Mouse (Mus musculus) NIH3T3 (cell line): ENCODE measurements around the gene Umad1.

Experiments
- DNase-seq: peaks from one replicate; pipeline ENCODE4 v3.0.0-alpha.2; 2012; ENCODE audit warnings: low read depth

The Umad1 gene

DNA sequence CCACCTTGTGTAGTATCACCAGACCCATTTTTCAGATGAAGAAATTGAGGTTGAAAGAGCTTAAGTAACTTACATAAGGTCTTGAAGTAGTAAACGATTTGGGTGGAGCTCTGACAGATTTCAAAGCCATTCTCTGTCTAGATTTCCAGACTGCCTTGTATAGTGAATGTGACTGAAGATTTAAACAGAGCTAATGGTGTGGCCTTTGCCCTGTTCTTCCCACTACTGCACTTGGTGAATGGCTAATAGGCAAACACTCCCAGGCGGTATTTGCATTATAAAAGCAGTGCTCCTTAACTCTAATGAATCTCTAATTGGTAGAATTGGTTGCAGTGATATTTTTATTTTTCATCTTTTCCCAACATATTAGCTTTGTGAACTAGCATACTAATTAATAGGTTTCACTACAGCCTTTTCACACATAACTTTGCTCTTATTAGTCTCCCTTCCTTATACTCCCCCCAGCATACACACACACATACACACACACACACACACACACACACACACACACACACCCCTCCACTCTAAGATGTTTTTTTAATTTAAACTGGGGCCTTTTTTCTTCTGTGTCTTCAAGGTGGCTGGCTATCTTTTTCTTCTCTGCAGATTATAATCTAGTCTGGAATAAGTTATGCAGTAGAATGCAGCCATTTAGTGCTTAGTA lies 109.2 kb downstream of the Umad1 start:
- no peak for DNase-seq

GRCm38 (mm10) chr6:8370624-8371023 lies 111.5 kb downstream of the Umad1 start:
- peak; percentile 57 for DNase-seq

DNA sequence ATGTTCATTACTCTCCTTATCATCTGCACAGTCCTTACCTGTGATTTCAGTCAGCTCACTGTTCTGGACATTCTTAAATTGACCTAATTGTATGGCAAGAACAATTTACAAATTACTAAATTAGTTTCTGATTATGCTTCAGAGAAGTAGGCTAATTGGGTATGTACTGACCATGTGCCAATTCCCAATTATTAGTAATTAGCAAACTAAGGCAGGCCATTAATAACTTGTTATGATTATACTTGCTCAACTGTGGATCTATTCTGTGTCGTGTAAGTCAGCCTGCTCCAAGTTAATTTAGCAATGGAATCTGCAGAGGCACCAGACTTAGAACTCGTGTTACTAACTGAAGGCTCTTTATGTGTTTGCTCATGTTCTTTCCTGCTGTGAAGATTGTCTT lies 114.0 kb downstream of the Umad1 start:
- no peak for DNase-seq

GRCm38 (mm10) chr6:8373851-8374250 lies 114.8 kb downstream of the Umad1 start:
- no peak for DNase-seq

- DNase-seq, result no peak
Measured at GRCm38 (mm10) chr6:8374290-8374689, 115.2 kb downstream of the Umad1 start.

DNA sequence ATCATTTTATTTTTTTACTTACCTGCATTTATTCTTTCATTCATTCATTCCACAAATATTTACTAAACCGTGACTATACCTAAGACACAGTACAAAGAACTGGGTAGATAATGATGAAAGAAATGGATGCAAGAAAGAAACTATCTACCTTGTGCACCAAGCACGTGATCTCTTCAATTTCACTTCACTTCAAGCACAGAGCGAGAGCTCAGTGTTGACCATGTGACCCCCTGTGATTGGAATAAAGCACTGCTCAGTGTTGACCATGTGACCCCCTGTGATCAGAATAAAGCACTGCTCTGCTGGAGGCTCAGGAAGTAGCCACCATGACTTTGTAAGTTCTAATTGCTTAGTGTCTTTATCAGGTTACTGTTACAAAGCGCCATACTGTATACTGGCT lies 115.6 kb downstream of the Umad1 start:
- no peak for DNase-seq

DNA sequence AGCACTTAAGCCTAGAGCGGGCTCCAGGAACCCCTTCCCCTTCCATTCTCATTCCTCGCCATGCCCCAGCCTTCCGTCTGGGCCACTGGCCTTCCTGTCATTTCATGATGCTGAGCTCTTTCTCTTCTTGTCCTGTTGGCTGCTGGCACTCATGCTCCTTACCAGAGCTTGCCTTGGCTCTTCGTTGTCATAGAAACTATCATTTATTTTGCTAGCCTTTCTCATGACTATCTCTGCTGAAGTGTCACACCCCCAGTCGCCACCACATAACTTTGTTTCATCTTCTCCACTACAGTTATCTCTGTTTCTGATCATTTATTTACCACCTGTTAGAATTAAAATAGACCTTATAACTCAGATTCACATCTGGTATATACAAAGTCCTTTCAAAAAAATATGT lies 117.3 kb downstream of the Umad1 start:
- no peak for DNase-seq

- no peak for DNase-seq
Measured at GRCm38 (mm10) chr6:8377667-8378066, 118.6 kb downstream of the Umad1 start.

GRCm38 (mm10) chr6:8389307-8389706 lies 130.2 kb downstream of the Umad1 start:
- DNase-seq, result no peak

- DNase-seq, result no peak
Measured at GRCm38 (mm10) chr6:8390296-8390695, 131.2 kb downstream of the Umad1 start.

DNA sequence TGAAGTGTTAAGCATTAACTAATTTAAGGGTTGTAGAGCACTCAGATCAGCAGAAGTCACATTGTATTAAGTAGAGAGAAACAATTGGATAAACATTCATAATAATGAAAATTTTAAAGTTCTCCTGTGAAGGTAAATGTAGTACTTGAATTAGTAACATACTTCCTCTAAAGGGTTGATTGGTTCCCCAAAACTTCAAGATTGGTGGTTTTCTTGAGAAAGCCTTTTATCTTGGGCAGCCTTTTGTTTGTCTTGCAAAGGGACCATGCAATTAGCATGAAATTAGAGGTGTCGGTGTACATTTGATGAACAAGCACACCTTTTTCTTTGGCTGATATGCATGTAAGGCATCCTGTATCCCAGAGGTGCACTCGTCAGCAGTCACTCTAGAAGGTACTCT lies 131.8 kb downstream of the Umad1 start:
- DNase-seq, result no peak

DNA sequence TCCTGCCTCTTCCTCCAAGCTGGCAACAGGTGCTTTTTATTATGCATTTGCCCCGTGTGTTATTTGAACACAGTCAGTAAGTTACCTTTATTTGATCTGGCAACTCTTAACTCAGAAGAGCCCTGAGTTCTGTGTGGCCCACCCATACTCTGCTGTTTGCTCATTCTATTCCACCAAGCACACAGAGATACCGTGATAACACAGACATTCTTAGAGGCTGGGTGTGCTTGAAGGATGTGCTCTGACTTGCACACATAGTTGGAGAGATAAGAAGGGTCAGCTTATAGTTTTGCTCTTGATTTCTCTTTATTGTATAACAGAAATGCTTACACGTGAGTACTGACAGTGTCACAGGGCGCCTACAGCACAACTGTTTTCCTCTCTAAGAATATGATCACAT lies 133.9 kb downstream of the Umad1 start:
- DNase-seq, result no peak

DNA sequence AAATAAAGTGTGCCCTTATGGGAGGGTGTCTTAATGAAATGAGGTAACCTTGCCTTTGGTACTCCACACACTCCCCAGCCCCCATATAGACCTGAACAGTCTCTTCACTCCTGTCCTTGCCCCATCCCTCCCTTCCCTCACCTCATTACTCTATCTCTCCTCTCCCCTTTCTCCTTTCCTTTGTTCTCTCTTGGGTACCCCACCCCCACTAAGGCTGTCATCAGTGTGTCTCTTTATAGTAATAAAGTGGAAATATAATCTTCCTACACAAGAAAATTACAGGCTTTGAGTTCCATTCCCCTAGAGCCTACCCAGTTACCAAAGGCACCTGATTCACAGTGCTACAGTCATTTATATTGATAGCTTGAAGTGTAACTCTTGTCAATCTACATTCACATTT lies 135.0 kb downstream of the Umad1 start:
- DNase-seq, result no peak

DNA sequence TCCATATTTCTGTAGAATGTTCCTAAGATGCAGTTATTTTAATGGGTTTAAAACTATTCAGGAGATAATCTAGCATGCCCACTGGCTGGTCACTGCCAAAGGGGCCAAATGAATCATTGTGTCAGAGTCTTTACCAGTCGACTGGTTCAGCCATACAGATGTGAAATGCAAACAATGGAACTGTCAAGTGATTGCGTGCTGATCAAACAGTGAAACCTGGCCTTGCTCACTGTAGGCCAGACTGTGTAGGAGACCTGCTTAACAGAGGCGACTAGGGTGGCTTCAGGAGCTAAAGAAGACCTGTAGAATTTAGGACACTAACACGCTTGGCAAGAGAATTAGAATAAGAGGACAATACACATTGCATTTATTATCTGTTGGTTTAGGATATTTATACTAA lies 136.0 kb downstream of the Umad1 start:
- no peak for DNase-seq

- no peak for DNase-seq
Measured at GRCm38 (mm10) chr6:8397252-8397651, 138.2 kb downstream of the Umad1 start.

- no peak for DNase-seq
Measured at GRCm38 (mm10) chr6:8399710-8400109, 140.6 kb downstream of the Umad1 start.

GRCm38 (mm10) chr6:8403127-8403526 lies 144.0 kb downstream of the Umad1 start:
- DNase-seq, result no peak

DNA sequence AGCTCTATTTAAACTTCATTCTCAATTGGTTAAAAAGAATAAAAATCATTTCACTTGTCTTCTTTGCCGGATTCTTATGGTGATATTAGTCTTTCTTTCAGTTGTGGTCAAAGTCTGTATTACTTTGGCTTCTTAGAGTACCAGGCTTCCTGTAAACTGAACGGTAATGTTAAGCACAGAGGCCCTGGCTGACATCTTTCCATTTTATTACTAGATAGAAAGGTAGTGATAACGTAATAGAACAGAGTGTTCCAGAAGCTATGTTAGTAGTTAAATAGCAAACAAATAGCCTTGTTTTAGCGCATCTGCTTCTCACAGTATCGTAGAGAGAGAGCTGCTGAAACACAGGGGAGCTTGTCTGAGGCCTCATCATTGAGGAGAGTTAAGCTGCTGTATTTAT lies 146.8 kb downstream of the Umad1 start:
- no peak for DNase-seq

DNA sequence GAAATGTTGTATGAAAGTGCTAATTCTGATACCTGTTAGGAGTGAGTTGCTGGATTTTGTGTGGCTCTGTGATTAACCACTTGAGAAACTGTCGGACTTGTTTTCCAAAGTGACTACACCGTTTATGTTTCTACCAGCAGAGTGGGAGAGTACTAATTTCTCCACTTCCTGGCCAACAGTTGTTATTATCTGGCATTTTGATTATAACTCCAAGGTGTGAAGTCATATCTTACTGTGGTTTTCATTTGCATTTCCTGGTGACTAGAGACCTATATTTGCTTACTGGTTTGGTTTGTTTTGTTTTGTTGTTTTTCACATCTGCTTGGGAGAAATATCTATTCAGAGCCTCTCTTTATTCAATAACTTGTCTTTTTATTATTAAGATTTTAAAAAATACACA lies 149.2 kb downstream of the Umad1 start:
- no peak for DNase-seq

GRCm38 (mm10) chr6:8409865-8410264 lies 150.8 kb downstream of the Umad1 start:
- no peak for DNase-seq

DNA sequence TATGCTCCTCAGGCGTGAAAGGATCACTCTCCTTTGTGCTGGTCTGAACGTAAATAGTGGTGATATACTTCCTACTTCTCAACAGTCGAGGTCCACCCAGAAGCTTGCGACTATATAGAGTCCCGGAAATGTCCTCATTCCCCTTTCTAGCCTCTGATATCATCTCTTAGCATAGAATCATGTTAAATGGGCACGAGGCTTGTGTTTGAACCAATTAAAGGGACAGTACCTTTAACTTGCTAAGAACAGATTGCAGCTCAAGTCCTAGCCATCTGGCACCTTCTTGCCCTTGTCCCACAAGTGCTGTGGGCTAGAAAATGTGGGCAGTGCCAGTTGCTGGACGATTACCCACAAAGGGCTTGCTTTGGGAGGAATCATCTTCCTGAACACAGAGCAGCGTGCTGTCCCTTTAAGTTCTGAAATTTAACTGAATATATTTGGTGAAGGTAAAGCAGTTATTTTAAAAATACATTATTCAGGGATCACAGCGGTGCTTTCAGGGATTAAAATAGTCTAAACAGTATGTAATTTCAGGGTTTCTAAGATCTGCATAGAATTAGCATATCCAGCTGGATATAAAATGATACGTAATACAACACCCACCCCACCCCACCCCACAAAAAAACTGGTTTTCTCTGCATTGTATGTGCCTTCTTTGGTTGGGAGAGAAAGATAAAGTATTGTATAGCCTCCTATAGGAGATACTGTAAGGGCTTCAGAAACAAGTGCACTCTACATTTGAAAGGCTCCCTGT lies 153.9 kb downstream of the Umad1 start:
- no peak for DNase-seq

GRCm38 (mm10) chr6:8414020-8414419 lies 154.9 kb downstream of the Umad1 start:
- DNase-seq, result no peak

DNA sequence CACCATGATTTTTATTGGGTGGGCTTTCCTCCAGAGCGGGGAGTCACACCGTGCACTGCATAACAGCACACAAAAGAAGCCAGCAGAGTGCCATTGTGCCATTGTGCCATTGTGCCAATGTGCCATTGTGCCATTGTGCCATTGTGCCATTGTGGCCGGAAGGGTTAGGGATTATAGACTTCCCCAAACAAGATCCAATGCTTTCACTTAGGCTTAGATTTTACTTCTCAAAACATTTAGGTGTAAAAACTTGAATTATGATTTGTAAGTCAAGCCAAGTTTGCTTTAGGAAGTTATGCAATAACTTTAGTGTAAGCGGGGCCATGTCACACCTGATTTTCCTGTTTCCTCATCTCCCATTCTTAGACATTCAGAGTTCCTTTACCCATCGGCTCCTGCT lies 156.7 kb downstream of the Umad1 start:
- DNase-seq, result no peak
